Mouse (Mus musculus): ENCODE measurements around the gene 1700001K19Rik. TPM values are rescaled to one million over a fixed set of nuclear protein-coding genes. Genes with fewer than 3 reads are reported as not detected.
A peak's percentile ranks its signal among the peaks of the same experiment; 100 is the strongest.
"Not testable (repeated sequence)": the region's sequence is repeated elsewhere in the genome, so short reads cannot be mapped to it uniquely, and the experiment has no call there.

Gene 1700001K19Rik
- not detected in 2 replicates for polyA plus RNA-seq (2012; rRNA removed)

DNA sequence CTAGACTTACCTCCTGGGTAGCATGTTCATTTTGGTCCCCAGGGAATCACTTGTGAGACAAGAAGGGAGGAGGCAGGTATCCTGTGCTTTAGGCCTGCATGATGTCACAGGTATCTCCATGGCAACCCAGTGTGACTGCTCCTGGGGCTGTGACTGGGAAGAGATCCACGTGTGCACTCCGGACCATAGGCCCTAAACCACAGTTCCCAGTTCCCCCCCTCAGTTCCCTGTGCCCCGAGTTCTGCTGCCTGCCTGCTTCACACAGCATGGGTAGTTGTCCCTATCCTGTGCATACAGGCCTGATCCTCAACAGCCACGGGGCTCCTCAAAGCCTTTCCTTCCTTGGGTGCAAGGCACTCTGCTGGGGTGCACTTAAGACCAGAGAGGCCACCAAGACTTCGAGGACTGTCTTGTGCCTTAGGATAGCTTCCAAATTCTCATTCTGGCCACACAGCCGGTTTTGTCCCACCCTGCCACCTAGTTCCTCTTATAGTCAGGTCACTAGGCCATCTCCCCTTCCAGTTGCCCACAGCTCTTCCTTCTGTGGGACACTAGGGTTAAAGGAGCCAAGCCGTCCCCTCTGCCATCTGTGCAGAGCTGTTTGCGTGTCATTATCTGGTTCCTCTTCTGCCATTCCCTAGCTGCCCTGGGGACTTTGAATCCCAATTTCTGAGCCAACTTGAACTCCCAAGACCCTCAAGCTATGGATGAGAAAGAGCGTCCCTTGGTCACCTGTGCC, at the start of gene 1700001K19Rik:
1700001K19Rik (minus strand) TSS at position 59 of the 739 bp plus-strand sequence.
- no peak for TF ChIP-seq POLR2A (IDR thresholded peaks at IDR 0.05; ENCODE audit: borderline replicate concordance, extremely low read depth, insufficient read depth, insufficient read length, poor library complexity, severe bottlenecking)
- no peak for TF ChIP-seq CTCF (IDR thresholded peaks at IDR 0.05; ENCODE audit: borderline replicate concordance, extremely low read depth, insufficient read depth, insufficient read length)
- DNase-seq (ENCODE audit: low read depth): no peak

- TF ChIP-seq POLR2A (IDR thresholded peaks at IDR 0.05; ENCODE audit: borderline replicate concordance, extremely low read depth, insufficient read depth, insufficient read length, poor library complexity, severe bottlenecking): no peak
- no peak for TF ChIP-seq CTCF (IDR thresholded peaks at IDR 0.05; ENCODE audit: borderline replicate concordance, extremely low read depth, insufficient read depth, insufficient read length)
- DNase-seq (ENCODE audit: low read depth): no peak
Measured at GRCm38 (mm10) chr12:110726428-110726827, 44.0 kb upstream of the 1700001K19Rik start.

DNA sequence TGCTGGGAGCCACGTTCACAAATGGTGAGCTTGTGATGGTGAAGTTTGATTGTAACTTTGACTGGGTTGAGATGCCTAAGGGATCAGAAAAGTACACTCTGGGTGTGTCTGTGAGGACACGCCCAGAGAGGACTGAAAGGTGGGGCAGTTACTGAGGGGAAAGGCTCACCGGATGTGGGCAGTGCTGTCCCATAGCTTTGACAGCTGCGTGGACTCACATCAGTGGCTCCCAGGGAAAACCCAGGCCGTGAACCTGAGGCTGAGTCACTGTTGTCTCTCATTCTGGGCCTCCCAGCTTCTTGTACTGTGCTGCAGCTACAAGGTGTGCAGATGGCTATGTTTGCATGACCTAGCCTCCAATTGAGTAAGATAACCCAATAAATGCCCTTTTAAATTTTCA, 43.1 kb upstream of the 1700001K19Rik start:
- no peak for TF ChIP-seq CTCF (IDR thresholded peaks at IDR 0.05; ENCODE audit: borderline replicate concordance, extremely low read depth, insufficient read depth, insufficient read length)
- TF ChIP-seq POLR2A (IDR thresholded peaks at IDR 0.05; ENCODE audit: borderline replicate concordance, extremely low read depth, insufficient read depth, insufficient read length, poor library complexity, severe bottlenecking): no peak
- no peak for DNase-seq (ENCODE audit: low read depth)

- TF ChIP-seq CTCF (IDR thresholded peaks at IDR 0.05; ENCODE audit: borderline replicate concordance, extremely low read depth, insufficient read depth, insufficient read length) (no peak), POLR2A (IDR thresholded peaks at IDR 0.05; ENCODE audit: borderline replicate concordance, extremely low read depth, insufficient read depth, insufficient read length, poor library complexity, severe bottlenecking) (no peak)
- no peak for DNase-seq (ENCODE audit: low read depth)
Measured at GRCm38 (mm10) chr12:110725051-110725450, 42.6 kb upstream of the 1700001K19Rik start.

GRCm38 (mm10) chr12:110716004-110716403, 33.6 kb upstream of the 1700001K19Rik start:
- DNase-seq (ENCODE audit: low read depth): no peak
- no peak for TF ChIP-seq POLR2A (IDR thresholded peaks at IDR 0.05; ENCODE audit: borderline replicate concordance, extremely low read depth, insufficient read depth, insufficient read length, poor library complexity, severe bottlenecking)
- TF ChIP-seq CTCF (IDR thresholded peaks at IDR 0.05; ENCODE audit: borderline replicate concordance, extremely low read depth, insufficient read depth, insufficient read length): no peak

- no peak for DNase-seq (ENCODE audit: low read depth)
- TF ChIP-seq CTCF (IDR thresholded peaks at IDR 0.05; ENCODE audit: borderline replicate concordance, extremely low read depth, insufficient read depth, insufficient read length) (no peak), POLR2A (IDR thresholded peaks at IDR 0.05; ENCODE audit: borderline replicate concordance, extremely low read depth, insufficient read depth, insufficient read length, poor library complexity, severe bottlenecking) (no peak)
Measured at GRCm38 (mm10) chr12:110714215-110714614, 31.8 kb upstream of the 1700001K19Rik start.

DNA sequence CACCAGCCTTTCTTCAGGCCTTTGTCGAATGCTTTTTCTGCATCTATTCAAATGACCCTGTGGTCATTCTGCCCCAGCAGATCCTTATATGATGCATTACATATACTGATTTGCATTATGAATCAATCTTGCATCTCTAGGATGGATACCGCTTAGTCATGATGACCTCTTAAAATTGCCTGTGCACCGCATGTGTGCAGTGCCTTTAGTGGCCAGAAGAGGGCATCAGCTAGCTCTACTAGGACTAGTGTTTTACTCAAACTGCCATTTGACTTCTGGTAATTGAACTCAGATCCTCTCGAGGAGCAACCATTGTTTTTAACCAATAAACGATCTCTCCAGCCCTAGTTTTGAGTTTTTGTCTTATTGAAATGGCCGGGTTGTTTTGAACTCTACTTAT, 31.4 kb upstream of the 1700001K19Rik start:
- peak; percentile 27; the same call in 1 of the 2 replicates for TF ChIP-seq CTCF (IDR thresholded peaks at IDR 0.05; ENCODE audit: borderline replicate concordance, extremely low read depth, insufficient read depth, insufficient read length)
- TF ChIP-seq POLR2A (IDR thresholded peaks at IDR 0.05; ENCODE audit: borderline replicate concordance, extremely low read depth, insufficient read depth, insufficient read length, poor library complexity, severe bottlenecking): no peak

GRCm38 (mm10) chr12:110711270-110711669, 28.9 kb upstream of the 1700001K19Rik start:
- TF ChIP-seq POLR2A (IDR thresholded peaks at IDR 0.05; ENCODE audit: borderline replicate concordance, extremely low read depth, insufficient read depth, insufficient read length, poor library complexity, severe bottlenecking) (no peak), CTCF (IDR thresholded peaks at IDR 0.05; ENCODE audit: borderline replicate concordance, extremely low read depth, insufficient read depth, insufficient read length) (no peak)
- no peak for DNase-seq (ENCODE audit: low read depth)

More for the DNA sequence above, 31.4 kb upstream of the 1700001K19Rik start:
- DNase-seq (ENCODE audit: low read depth): no peak

DNA sequence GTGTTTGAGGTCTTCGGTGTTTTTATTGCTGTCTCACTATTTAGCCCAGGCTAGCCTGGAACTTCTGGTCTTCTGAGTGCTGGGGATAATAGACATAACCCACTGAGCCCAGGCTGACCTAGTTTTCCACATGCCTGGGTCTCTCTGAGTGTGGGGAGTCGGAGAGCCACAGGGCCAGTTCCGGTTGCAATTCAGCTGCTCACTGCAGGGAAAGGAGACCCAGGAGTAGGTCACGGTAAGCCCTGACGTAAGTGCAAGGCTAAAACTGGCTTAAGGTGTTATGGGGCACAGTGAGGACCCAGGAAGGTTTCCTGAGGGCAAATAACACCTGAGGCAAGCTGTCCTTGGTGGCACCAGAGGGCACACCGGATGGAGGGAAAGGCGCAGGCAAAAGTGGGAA, 25.0 kb upstream of the 1700001K19Rik start:
- DNase-seq (ENCODE audit: low read depth): no peak
- no peak for TF ChIP-seq POLR2A (IDR thresholded peaks at IDR 0.05; ENCODE audit: borderline replicate concordance, extremely low read depth, insufficient read depth, insufficient read length, poor library complexity, severe bottlenecking)
- TF ChIP-seq CTCF (IDR thresholded peaks at IDR 0.05; ENCODE audit: borderline replicate concordance, extremely low read depth, insufficient read depth, insufficient read length): no peak

DNA sequence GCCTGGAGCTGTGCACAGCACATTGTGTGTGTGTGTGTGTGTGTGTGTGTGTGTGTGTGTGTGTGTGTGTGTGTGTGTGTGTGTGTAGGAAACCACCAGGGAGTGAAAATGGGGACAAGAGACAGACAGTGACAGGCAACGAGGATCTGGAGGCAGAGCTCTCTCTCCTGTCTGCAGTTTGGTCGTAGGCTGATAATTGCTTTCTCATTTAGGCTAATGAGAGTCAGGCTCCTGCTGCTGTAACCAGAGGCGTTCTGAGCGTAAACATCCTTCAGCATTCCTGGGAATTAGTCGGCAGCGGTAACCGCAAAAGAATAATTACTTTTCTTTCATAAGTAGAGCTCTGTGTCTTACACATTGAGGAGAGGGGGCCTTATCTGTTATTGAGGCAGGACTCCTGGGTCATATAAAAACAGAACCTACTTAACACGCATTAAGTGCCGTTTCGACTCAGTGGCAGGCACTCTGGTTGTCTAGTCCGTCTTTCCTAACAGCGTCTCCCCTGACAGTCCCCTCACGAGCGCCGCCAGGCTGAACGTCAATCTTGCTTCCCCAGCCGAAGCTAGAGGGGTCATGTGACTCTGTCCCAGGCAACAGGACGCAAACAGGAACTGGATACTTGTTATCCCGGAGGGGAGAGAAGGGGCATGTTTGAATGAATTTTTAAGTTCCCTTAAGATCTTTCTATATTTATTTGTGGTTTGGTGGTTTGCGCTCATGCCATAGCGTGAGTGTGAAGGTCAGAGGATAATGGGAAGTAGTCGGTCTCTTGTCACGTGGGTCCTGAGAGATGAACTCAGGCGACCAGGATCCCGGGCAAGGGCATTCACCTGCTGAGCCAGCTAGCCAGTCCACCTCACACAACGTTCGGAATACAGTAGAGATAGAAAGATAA, 24.2 kb upstream of the 1700001K19Rik start:
- TF ChIP-seq CTCF (IDR thresholded peaks at IDR 0.05; ENCODE audit: borderline replicate concordance, extremely low read depth, insufficient read depth, insufficient read length) (peak; percentile 14; the same call in 1 of the 2 replicates), POLR2A (IDR thresholded peaks at IDR 0.05; ENCODE audit: borderline replicate concordance, extremely low read depth, insufficient read depth, insufficient read length, poor library complexity, severe bottlenecking) (no peak)
- DNase-seq (ENCODE audit: low read depth): peak; percentile 82

GRCm38 (mm10) chr12:110705419-110705818, 23.0 kb upstream of the 1700001K19Rik start:
- not testable (repeated sequence) for DNase-seq (ENCODE audit: low read depth)

All from brain, embryonic 14.5 days (tissue).